Mouse (Mus musculus): ENCODE measurements around the gene Kit.

DNA sequence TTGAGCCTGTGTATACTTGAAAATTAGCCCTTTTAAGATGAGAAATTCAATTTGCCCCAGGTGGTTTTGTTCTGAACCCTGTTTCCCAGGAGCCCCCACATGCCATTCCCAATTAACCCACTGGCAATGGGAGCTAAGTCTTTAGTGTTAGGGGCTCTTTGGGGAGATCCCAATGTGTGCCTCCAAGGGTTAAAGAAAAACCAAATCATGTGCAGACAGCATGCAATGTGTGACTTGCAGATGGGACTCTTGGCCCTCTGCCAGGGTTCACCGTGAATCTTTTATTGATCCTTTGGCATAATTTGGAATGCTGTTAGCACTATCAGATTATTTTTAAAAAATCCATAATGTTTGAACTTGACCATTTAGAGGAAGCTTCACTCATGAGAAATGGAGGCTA, 37.7 kb downstream of the Kit start:
- TF ChIP-seq POLR2A (IDR thresholded peaks at IDR 0.05; ENCODE audit: borderline replicate concordance, insufficient read depth, low read length) (no peak), CTCF (IDR thresholded peaks at IDR 0.05; ENCODE audit: borderline replicate concordance, insufficient read depth, low read depth, low read length) (no peak)

All from cerebellum, adult 2 months (tissue).